Mouse (Mus musculus): ENCODE data around the gene Ide. TPM values are rescaled to one million over a fixed set of nuclear protein-coding genes. Genes with fewer than 3 reads are reported as not detected.
A peak's percentile ranks its signal among the peaks of the same experiment; 100 is the strongest.

Ide gene
- total and polyA plus RNA-seq, 3 experiments, result 32.6 to 87.5 (median 76.8) TPM

DNA sequence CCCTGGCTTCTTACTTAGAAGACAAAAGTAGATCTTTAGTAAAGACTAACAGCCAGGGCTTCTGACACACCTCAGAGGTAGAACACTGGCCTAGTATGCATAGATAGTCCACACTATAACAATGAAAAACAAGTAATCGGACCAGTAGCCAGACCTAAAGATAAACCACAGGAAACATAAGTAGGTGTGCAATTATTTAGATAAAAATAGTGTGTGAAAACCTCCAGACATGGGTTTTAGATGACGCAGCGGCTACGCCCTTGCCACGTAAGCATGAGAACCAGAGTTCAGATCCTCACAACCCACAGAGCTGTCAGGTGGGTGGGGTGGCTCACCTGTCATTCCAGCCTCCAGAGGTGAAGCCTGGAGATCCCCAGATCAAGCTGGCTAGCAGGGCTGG is 4.3 kb downstream of the Ide start (continued):
- TF ChIP-seq GATA1 (IDR thresholded peaks at IDR 0.05; ENCODE audit: low read depth, low read length), result peak; percentile 80
- TF ChIP-seq MXI1 (IDR thresholded peaks at IDR 0.05; ENCODE audit: low read depth, low read length), result 0 out of 2 replicates have a peak, but pooled peaks have one; percentile 33
- no peak for TF ChIP-seq ZC3H11A (IDR thresholded peaks at IDR 0.05; ENCODE audit: low read depth, low read length)
- TF ChIP-seq MYB (IDR thresholded peaks at IDR 0.05; ENCODE audit: low read depth, low read length), result no peak
- TF ChIP-seq MEF2A (IDR thresholded peaks at IDR 0.05; ENCODE audit: extremely low read depth, insufficient replicate concordance, low read depth, low read length, poor library complexity, severe bottlenecking), result peak; percentile 49; the same call in 1 of the 2 replicates
- TF ChIP-seq POLR2AphosphoS5 (IDR thresholded peaks at IDR 0.05; ENCODE audit: borderline replicate concordance, low read depth, low read length), result no peak
- no peak for TF ChIP-seq SMC3 (IDR thresholded peaks at IDR 0.05; ENCODE audit: low read depth, low read length)
- no peak for TF ChIP-seq USF1 (IDR thresholded peaks at IDR 0.05; ENCODE audit: low read depth, low read length)
- no peak for TF ChIP-seq POLR2AphosphoS2 (IDR thresholded peaks at IDR 0.05; ENCODE audit: low read length)
- TF ChIP-seq MAFK (IDR thresholded peaks at IDR 0.05; ENCODE audit: borderline replicate concordance, low read depth, low read length), result 0 out of 2 replicates have a peak, but pooled peaks have one; percentile 33
- no peak for TF ChIP-seq RAD21 (IDR thresholded peaks at IDR 0.05; ENCODE audit: low read depth, low read length)
- TF ChIP-seq TCF12 (IDR thresholded peaks at IDR 0.05; ENCODE audit: low read depth, low read length), result peak; percentile 87
- no peak; the same call in 1 of the 2 replicates for TF ChIP-seq BHLHE40 (IDR thresholded peaks at IDR 0.05; ENCODE audit: borderline replicate concordance, low read depth, low read length)
- peak; percentile 45 for TF ChIP-seq TAL1 (IDR thresholded peaks at IDR 0.05; ENCODE audit: low read length)
- no peak for TF ChIP-seq ZKSCAN1 (IDR thresholded peaks at IDR 0.05; ENCODE audit: low read depth, low read length)
- no peak for TF ChIP-seq E2F4 (IDR thresholded peaks at IDR 0.05; ENCODE audit: borderline replicate concordance, low read depth, low read length)
- TF ChIP-seq USF2 (IDR thresholded peaks at IDR 0.05; ENCODE audit: borderline replicate concordance in 1 of 2, insufficient read depth in 1 of 2, low read depth in 1 of 2, low read length in 2 of 2), result no peak
- TF ChIP-seq KAT2A (conservative IDR thresholded peaks at IDR 0.05; ENCODE audit: low read depth, low read length), result no peak
- peak; percentile 69 for TF ChIP-seq RCOR1 (IDR thresholded peaks at IDR 0.05; ENCODE audit: low read depth, low read length)
- no peak for TF ChIP-seq ZNF384 (IDR thresholded peaks at IDR 0.05; ENCODE audit: low read depth, low read length)

DNA sequence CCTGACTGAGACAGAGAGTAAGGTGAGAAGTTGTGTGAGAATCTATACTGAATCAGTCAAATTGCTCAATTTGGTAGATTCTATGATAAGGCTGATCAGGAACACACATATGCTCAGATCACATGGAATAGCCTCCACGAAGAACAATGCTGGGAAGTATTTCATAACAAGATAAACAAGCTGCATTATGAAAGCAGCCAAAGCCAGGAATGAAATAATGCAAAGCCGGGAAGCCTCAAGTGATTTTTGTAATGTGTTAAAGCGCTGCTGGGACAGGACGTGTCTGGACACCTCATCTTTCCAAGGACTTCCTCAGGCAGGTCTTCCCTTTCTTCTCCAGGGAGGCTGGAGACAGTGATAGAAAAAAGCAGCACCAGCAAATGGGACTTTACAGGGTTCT is 4.9 kb downstream of the Ide start:
- Histone ChIP-seq H3K9me3 (replicated peaks; ENCODE audit: insufficient read depth, low read length) (no peaks in the 10 kb centered on the region), H3K27ac (ENCODE audit: control insufficient read depth, low read depth, low read length) (peak overlapping the region; percentile 22; the same call in 1 of the 2 replicates), H3K36me3 (ENCODE audit: control insufficient read depth in 1 of 2, insufficient read depth in 2 of 2, low read length in 2 of 2) (peaks cover 12 to 22% of the 10 kb centered on the region in 2 experiments), H3K79me2 (ENCODE audit: control insufficient read depth, insufficient read depth, low read length, poor library complexity) (peaks cover 10% of the 10 kb centered on the region), H3K4me1 (ENCODE audit: control insufficient read depth in 1 of 2, insufficient read depth in 2 of 2, low read length in 2 of 2) (peaks cover 15 to 17% of the 10 kb centered on the region in 2 experiments), H3K9ac (ENCODE audit: control insufficient read depth, low read depth, low read length, poor library complexity, severe bottlenecking) (no peak overlapping the region), H3K27me3 (ENCODE audit: control insufficient read depth in 1 of 2, insufficient read depth in 2 of 2, low read length in 2 of 2) (no peaks in the 10 kb centered on the region), H3K4me3 (ENCODE audit: control insufficient read depth in 1 of 2, insufficient read depth in 1 of 2, low read depth in 2 of 2, low read length in 2 of 2) (no peak overlapping the region)
- TF ChIP-seq NRF1 (IDR thresholded peaks at IDR 0.05; ENCODE audit: insufficient read depth, low read depth, low read length, poor library complexity, severe bottlenecking), result no peak
- no peak for TF ChIP-seq ZC3H11A (IDR thresholded peaks at IDR 0.05; ENCODE audit: low read depth, low read length)
- TF ChIP-seq SMC3 (IDR thresholded peaks at IDR 0.05; ENCODE audit: low read depth, low read length), result no peak
- no peak for TF ChIP-seq MAFK (IDR thresholded peaks at IDR 0.05; ENCODE audit: borderline replicate concordance, low read depth, low read length)
- TF ChIP-seq UBTF (IDR thresholded peaks at IDR 0.05; ENCODE audit: borderline replicate concordance, insufficient read depth, low read depth, low read length), result no peak
- TF ChIP-seq ZMIZ1 (IDR thresholded peaks at IDR 0.05; ENCODE audit: low read depth, low read length), result no peak
- TF ChIP-seq GATA1 (IDR thresholded peaks at IDR 0.05; ENCODE audit: low read depth, low read length), result no peak
- TF ChIP-seq TBP (IDR thresholded peaks at IDR 0.05; ENCODE audit: low read depth, low read length), result no peak
- no peak for TF ChIP-seq POLR2AphosphoS2 (IDR thresholded peaks at IDR 0.05; ENCODE audit: low read length)
- TF ChIP-seq MYB (IDR thresholded peaks at IDR 0.05; ENCODE audit: low read depth, low read length), result no peak
- no peak for TF ChIP-seq USF2 (IDR thresholded peaks at IDR 0.05; ENCODE audit: borderline replicate concordance in 1 of 2, insufficient read depth in 1 of 2, low read depth in 1 of 2, low read length in 2 of 2)
- no peak for TF ChIP-seq MAZ (IDR thresholded peaks at IDR 0.05; ENCODE audit: low read depth, low read length)
- TF ChIP-seq E2F4 (IDR thresholded peaks at IDR 0.05; ENCODE audit: borderline replicate concordance, low read depth, low read length), result no peak
- no peak for TF ChIP-seq KAT2A (conservative IDR thresholded peaks at IDR 0.05; ENCODE audit: low read depth, low read length)
- no peak for TF ChIP-seq MAX (IDR thresholded peaks at IDR 0.05; ENCODE audit: low read length)
- TF ChIP-seq JUND (IDR thresholded peaks at IDR 0.05; ENCODE audit: low read depth, low read length), result no peak
- no peak for TF ChIP-seq MYC (IDR thresholded peaks at IDR 0.05; ENCODE audit: low read depth, low read length)
- TF ChIP-seq CTCF (IDR thresholded peaks at IDR 0.05 in 2 of 3, conservative IDR thresholded peaks at IDR 0.05 in 1 of 3; ENCODE audit: control insufficient read depth in 1 of 3, insufficient read depth in 1 of 3, low read depth in 2 of 3, low read length in 3 of 3, poor library complexity in 1 of 3, severe bottlenecking in 1 of 3), result no peak
- DNase-seq (ENCODE audit: low read depth, low spot score), result no peak
